Mouse (Mus musculus): Measurements from ENCODE around the gene Gtf3c6. TPM values are rescaled to one million over a fixed set of nuclear protein-coding genes. Genes with fewer than 3 reads are reported as not detected.

Gene Gtf3c6
- polyA plus RNA-seq (2014; fragmentation: Illumina TruSeq; extraction: RNeasy Lipid Tissue Mini Kit (QIAGEN cat#74804); ENCODE audit: low read depth, low replicate concordance), result 51.7 TPM

DNA sequence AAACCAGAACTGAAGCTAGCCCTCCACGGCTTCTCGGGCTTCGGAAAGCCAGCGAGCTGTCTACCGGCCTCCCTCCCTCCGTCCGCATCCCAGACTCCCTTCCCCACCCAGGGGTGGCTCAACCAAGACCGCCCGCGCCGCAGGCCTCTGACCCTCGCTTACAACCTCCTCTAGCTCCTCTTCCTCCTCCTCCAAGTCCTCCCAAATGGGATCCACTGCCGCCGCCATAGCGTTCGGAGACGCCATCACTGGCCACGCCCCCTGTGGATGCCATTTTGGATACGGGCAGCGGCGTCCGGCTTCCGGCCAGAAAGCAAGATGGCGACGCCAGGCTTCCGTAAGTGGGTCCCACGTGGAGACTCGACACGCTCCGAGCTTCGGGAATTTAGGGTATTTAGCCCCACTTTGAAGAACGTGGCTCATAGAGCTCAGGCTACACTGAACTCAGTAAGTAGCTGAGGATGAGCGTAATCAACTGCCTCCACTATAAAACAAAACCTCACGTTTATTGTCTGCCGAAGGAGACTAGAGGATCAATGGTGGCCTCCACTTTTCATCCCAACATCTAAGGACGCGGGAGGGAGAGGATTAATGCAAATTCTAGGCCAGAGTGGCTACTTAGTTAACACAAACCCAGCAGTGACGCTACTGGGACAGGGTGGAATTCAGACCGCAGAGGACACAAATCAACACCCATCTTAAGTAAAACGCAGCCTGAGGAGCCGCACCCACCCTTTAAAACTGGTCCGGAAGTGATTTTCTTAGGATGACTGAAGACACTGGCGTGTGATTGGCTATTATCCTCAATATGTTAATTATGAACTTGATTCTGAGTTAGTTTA, at the start of gene Gtf3c6:
TSS of gene Gtf3c6 (minus strand) at position 695 of the 842 bp plus-strand sequence.

DNA sequence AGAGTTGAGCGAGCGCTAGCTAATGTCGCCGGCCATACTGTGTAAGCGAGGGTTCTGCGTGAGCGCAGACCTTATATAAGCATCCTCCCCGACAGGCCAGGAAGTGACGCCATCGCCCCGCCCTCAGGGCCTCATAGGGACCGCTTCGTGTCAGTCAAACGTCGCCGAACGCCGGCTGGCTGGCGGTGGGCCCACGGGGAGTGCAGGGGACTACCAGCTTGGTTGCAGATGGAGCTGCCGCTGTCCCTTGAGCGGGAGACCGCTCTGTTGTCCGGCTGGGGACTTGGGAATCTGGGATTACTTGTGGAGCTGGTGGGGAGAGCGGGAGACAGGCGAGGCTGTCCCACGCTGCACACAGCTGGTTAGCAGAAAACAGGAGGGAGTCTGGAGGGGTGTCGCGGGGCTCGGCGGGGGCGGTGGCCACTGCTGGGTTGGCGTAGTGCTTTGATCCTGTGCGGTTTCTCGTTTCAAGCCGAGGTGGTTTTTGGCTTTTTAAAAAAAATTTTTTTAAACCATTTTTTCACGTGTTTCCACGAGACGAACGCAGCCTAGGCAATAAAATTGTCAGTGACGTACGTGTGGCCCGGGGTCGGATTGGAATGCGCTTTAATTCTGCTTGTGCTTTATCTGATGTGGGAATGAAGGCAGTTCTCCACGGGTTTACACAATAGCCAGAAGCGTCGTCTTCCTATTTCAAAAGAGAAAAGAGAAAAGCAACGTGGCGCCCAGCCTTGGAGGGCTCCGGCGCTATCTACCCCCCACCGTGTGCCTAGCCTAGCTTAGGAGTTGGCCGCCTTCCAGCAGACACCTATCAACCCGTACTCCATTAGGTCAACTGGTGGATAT, 44.5 kb upstream of the Gtf3c6 start, which contains the start of gene Amd1:
TSS of gene Amd1 (minus strand) at position 47 of the 846 bp plus-strand sequence.

DNA sequence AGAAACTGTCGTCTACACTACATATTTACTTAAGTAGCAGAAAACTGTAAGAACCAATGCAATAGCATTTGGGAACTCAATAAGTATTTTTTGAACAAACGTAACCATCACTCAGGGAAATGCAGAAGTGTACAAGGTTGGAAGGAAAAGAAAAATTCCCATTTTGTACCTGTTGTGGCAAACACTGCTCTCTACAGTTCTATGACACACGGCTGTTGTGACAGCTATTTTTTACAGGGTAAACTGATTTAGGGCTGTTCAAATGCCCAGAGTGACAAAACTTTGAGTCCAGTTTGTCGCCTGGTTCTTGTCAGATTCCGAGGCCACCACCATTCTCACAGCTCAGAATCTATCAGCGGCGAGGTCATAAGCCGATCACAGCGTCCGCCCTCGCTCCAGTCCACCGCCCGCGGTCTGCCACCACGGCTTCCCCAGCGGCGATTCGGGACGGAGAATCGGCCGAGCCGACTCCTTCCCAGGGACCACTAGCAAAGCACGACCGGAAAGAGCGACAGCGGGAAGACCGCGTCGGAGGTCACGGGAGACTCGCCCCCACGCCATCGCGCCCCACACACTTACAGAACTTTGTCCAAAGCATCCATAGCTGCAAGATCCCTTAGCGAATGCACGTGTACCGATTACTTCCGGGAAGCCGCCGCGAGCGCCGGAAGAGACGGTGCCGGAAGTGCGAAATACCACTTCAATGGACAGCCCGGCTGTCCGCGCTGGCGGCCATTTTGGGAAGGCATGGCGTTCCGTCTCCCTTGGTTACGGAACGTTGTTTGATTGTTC, 11.3 kb downstream of the Gtf3c6 start, which contains the start of gene Rpf2:
TSS of gene Rpf2 (minus strand) at position 663 of the 792 bp plus-strand sequence.

Other genes starting within 250 kb of the Gtf3c6 start
- 50.4 TPM for gene Mfsd4b1, start 232.8 kb downstream of the Gtf3c6 start, polyA plus RNA-seq (2014; fragmentation: Illumina TruSeq; extraction: RNeasy Lipid Tissue Mini Kit (QIAGEN cat#74804); ENCODE audit: low read depth, low replicate concordance)
- 79.5 TPM for gene Slc16a10, start 115.8 kb downstream of the Gtf3c6 start, polyA plus RNA-seq (2014; fragmentation: Illumina TruSeq; extraction: RNeasy Lipid Tissue Mini Kit (QIAGEN cat#74804); ENCODE audit: low read depth, low replicate concordance)
- gene Rpf2, start 11.1 kb downstream of the Gtf3c6 start, polyA plus RNA-seq (2014; fragmentation: Illumina TruSeq; extraction: RNeasy Lipid Tissue Mini Kit (QIAGEN cat#74804); ENCODE audit: low read depth, low replicate concordance), result 27.3 TPM
- 55.0 TPM for gene Amd1, start 44.1 kb upstream of the Gtf3c6 start, polyA plus RNA-seq (2014; fragmentation: Illumina TruSeq; extraction: RNeasy Lipid Tissue Mini Kit (QIAGEN cat#74804); ENCODE audit: low read depth, low replicate concordance)
- gene Cdk19, start 81.5 kb upstream of the Gtf3c6 start, polyA plus RNA-seq (2014; fragmentation: Illumina TruSeq; extraction: RNeasy Lipid Tissue Mini Kit (QIAGEN cat#74804); ENCODE audit: low read depth, low replicate concordance), result 5.1 TPM

Measured in liver, adult 10 weeks (tissue).